Mouse (Mus musculus) ovary, adult 2 months (tissue): ENCODE results near the gene Fcrla. TPM values are rescaled to one million over a fixed set of nuclear protein-coding genes. Genes with fewer than 3 reads are reported as not detected.

Experiments used
- polyA plus RNA-seq: library from polyadenylated mRNA; depleted of rRNA; stranded (reverse); fragments of >200 nt; gene quantifications from 2 replicates; pipeline ENCODE4 v1.2.3, GENCODE M21; 2012; rRNA removed

The Fcrla gene
- polyA plus RNA-seq: 0.74 and 0.75 TPM in 2 replicates

GRCm38 (mm10) chr1:170927378-170927777 lies at the start of gene Fcrla:
TSS of gene Fcrla (minus strand) at chr1:170927583.

GRCm38 (mm10) chr1:170976447-170976846 lies 49.1 kb upstream of the Fcrla start, which contains the start of gene Fcgr2b:
TSS of gene Fcgr2b (minus strand) at chr1:170976547.

GRCm38 (mm10) chr1:170912891-170913615 lies 14.3 kb downstream of the Fcrla start, which contains the start of gene Fcrlb:
TSS of gene Fcrlb (minus strand) at chr1:170912941.

GRCm38 (mm10) chr1:170884978-170885561 lies 42.3 kb downstream of the Fcrla start, which contains the start of the genes Gm26620 and Dusp12:
TSS of gene Gm26620 (plus strand) at chr1:170885065.
TSS of gene Dusp12 (minus strand) at chr1:170885540.

GRCm38 (mm10) chr1:170867691-170868105 lies 59.7 kb downstream of the Fcrla start, which contains the start of gene Atf6:
TSS of gene Atf6 (minus strand) at chr1:170867771.

Other genes starting within 250 kb of the Fcrla start
- gene Atf6, start 59.8 kb downstream of the Fcrla start, polyA plus RNA-seq: 14.5 and 16.1 TPM in 2 replicates
- 2.0 and 2.6 TPM in 2 replicates for gene Gm26620, start 42.5 kb downstream of the Fcrla start, polyA plus RNA-seq
- gene Dusp12, start 42.0 kb downstream of the Fcrla start, polyA plus RNA-seq: 24.9 and 25.4 TPM in 2 replicates
- 1.4 and 2.3 TPM in 2 replicates for gene Fcrlb, start 14.6 kb downstream of the Fcrla start, polyA plus RNA-seq
- 11.5 and 15.1 TPM in 2 replicates for gene Fcgr2b, start 49.0 kb upstream of the Fcrla start, polyA plus RNA-seq
- gene Fcgr4, start 91.3 kb upstream of the Fcrla start, polyA plus RNA-seq: 1.6 and 2.6 TPM in 2 replicates
- gene Fcgr3, start 137.4 kb upstream of the Fcrla start, polyA plus RNA-seq: 6.7 and 12.5 TPM in 2 replicates
- 22.2 and 34.8 TPM in 2 replicates for gene Cfap126, start 186.3 kb upstream of the Fcrla start, polyA plus RNA-seq
- 122 and 172 TPM in 2 replicates for gene Sdhc, start 223.0 kb upstream of the Fcrla start, polyA plus RNA-seq
- gene Mpz, start 223.1 kb upstream of the Fcrla start, polyA plus RNA-seq: 0.94 and 1.6 TPM in 2 replicates